Mouse (Mus musculus) common myeloid progenitor, adult 5-6 weeks (primary cell): ENCODE results near the gene Pfas. TPM values are rescaled to one million over a fixed set of nuclear protein-coding genes. Genes with fewer than 3 reads are reported as not detected.
"Not testable (repeated sequence)": the region's sequence is repeated elsewhere in the genome, so short reads cannot be mapped to it uniquely, and the experiment has no call there.

Source experiments
- ATAC-seq: replicated peaks from 2 replicates; pipeline ENCODE4 v1.8.0; 2016; ENCODE audit warnings: low read depth, mild to moderate bottlenecking, moderate TSS enrichment, inconsistent platforms; ENCODE audit not compliant: poor library complexity, severe bottlenecking
- total RNA-seq: library from RNA; stranded (forward); fragments of 200-1000, 187-1606 nt; gene quantifications from 2 replicates; pipeline ENCODE4 v1.2.3, GENCODE M21; 2017

Pfas gene
- total RNA-seq, 1 experiment from 2014 or later, result 57.2 TPM

GRCm38 (mm10) chr11:68974059-68974450 is 34.2 kb downstream of the Pfas start:
- no peak for ATAC-seq

DNA sequence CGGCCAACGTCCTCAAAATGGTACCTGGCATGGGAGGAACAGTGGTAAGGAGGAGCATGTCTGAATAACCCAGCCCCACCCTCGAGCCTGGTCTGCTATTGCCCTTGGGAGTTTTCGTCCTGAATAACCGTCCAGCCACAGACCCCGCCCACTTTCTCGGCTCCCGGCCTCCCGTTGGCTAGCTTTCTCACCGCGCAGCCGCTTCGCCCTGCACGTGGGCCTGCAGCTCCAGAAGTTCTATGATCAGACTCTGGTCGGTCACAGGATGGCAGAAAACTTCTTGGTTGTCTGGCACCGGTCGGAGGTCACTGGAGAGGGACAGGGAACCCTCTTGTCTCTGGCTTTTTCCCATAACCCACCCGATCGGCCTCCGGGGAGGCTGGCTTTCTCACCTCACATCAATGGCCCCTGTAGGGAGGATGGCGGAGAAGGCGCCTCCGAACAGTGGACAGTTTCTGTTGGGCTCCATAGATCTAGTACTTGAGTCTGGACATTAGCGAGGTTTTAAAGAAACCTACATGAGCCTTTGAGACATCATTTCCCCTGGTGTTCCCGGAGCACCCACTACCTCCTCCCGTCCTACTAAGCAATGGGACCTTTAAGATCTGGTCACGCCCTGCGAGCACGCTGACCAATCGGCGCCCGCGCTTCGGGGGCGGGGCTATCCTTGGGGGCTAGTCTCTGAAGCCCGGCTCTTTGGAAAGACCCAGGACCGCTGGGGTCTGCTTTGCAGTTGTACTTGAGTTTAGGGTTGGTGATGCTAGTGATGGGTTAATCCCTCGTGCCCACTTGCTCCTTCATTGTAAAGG is 34.8 kb downstream of the Pfas start:
- ATAC-seq, result peak; percentile 95

- no peak for ATAC-seq
Observed at GRCm38 (mm10) chr11:68970232-68970631, 38.0 kb downstream of the Pfas start.

GRCm38 (mm10) chr11:68968752-68969151 is 39.5 kb downstream of the Pfas start:
- ATAC-seq, result no peak

DNA sequence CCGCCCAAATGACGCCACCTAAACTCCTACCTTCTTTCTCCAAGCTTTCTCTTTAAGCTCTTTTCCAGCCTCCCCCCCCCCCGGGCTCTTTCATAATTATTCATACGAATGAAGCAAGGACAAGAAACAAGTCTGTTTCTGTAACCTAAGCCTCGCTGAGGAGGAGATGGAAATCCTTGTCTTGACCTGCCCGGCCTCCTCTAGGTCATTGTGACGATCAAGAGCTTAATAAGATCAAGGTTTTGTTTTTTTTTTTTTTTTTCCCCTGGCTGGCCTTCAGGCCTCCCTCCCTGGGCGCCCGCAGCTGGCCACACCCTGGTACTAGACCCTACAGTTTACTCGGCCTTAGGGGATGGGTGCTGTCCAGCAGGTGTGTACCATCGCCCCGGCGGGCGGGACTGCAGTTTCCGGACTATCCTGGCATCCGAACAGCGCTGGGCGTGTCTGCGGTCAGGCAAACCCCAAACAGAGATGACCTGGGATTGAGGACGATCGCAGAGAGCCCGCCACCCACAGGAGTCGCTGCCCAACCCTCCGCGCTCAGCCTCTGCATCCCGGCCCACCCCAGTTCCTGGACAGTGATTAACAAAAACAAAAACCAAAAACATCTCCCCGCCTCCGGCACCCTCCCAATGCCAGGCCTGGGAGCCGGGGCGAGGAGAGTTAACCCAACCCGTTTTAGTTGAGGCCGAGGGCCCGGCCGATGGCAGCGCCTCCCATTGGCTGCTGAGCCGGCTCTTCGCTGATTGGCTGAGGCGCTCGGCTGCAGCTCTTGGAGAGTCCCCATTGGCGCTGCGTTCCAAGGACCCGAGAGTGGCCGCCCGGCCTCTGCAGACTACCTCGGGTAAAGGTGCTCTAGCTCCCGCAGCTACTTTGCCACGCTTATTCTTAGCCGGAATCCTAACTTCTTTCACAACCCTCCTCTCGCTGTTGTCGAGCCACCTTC is 40.6 kb downstream of the Pfas start, which contains the start of gene Slc25a35:
Slc25a35 (plus strand) TSS at position 795 of the 946 bp plus-strand sequence.
- peak; percentile 91 for ATAC-seq

DNA sequence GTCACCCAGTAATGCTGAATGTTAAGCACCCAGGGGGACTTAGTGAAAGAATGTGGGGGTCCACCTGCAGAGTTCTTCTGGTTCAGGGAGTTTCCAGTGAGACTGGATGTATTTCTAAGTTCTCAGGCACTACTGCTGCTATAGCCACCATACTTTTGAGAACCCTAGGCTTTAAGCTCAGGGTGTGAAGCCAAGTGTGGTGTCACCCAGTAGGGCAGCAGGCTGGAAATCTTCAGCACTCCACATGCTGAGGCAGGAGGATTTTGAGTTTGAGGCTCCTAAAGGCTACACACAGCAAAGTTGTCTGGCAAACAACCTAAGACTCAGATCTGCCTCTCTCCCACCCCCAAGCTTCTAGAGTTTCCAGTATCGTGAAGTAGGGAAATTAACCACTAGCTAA is 41.7 kb downstream of the Pfas start:
- no peak for ATAC-seq

GRCm38 (mm10) chr11:68965845-68966244 is 42.4 kb downstream of the Pfas start:
- peak; percentile 47 for ATAC-seq

- ATAC-seq, result no peak
Observed at GRCm38 (mm10) chr11:68965050-68965449, 43.2 kb downstream of the Pfas start.

GRCm38 (mm10) chr11:68963405-68963804 is 44.9 kb downstream of the Pfas start:
- ATAC-seq, result no peak

DNA sequence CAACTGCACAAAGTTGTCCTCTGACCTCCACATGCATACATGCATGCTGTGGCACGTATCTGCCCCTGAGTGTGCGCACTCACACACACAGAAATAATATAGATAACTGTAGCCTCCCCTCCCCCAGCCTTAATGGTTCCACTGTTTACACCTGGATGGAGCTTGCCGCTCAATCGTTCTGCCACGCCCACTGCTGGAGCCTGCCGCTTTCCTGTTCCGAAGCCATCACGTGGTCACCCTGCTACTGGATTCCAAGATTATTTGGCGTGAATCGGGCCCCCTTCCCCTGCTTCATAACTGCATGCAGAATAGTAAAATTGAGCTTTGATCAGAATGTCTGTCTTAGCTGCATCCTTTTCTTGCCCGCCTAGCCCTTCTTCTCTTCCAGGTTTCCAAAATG is 46.1 kb downstream of the Pfas start:
- not testable (repeated sequence) for ATAC-seq

GRCm38 (mm10) chr11:68961596-68961995 is 46.7 kb downstream of the Pfas start:
- ATAC-seq, result no peak

DNA sequence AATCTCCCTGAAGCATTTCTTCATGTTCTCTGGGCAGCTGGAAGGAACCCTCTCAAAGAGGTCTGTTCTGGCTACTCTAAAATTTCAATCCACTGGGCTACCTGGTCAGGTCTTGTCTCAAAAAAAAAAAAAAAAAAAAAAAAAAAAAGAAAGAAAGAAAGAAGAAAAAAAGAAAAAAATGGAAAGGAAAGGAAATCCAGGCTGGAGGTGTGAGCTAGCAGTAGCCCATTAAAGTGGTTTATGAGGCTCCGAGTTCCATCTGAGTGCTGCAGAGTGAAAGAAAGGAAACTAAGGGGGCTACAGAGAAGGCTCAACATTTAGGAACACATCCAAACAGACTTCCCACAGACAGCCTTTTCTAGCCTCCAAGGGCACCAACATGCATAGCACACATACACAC is 50.3 kb downstream of the Pfas start:
- no peak for ATAC-seq

- ATAC-seq, result no peak
Observed at GRCm38 (mm10) chr11:68957308-68957707, 51.0 kb downstream of the Pfas start, which contains the start of gene Arhgef15. Gene Arhgef15, minus strand, starts transcription at chr11:68957480.

GRCm38 (mm10) chr11:68956697-68957096 is 51.6 kb downstream of the Pfas start:
- no peak for ATAC-seq

DNA sequence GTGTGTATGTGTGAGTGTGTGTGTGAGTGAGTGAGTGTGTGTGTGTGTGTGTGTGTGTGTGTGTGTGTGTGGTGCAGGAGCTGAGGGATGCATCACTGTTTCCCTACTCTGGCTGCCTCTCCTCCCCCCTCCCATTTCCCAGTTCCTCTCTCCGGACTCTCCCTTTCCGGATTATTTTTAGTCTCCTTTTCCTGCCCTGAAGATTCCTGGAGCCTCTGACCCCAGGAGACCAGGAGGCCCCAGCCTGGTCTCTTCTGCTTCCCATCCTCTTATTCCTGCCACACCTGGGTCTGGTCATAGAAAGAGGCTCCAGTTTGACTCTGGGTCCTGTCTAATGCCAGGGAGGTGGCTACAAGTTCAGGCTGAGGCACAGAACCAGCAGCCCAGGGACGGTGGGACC is 52.2 kb downstream of the Pfas start:
- ATAC-seq, result no peak

DNA sequence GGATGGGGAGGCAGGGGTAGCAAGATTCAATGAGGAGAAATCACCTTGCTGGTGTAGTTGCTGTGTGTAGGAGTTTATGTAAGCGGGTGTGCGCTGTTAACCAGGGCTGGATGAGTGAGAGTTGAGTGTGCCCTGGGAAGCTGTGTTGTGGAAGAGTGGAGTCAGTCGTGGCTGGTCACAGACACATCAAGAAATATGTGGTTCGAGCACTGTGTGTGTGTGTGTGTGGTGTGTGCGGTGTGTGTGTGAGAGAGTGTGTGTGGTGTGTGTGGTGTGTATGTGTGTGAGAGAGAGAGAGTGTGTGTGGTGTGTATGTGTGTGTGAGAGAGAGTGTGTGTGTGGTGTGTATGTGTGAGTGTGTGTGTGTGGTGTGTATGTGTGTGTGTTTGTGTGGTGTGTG is 52.8 kb downstream of the Pfas start:
- no peak for ATAC-seq

GRCm38 (mm10) chr11:68954408-68954807 is 53.9 kb downstream of the Pfas start:
- ATAC-seq, result peak; percentile 19; the same call in 1 of the 2 replicates

- ATAC-seq, result no peak
Observed at GRCm38 (mm10) chr11:68953903-68954302, 54.4 kb downstream of the Pfas start.

GRCm38 (mm10) chr11:68947542-68947993 is 60.7 kb downstream of the Pfas start:
- ATAC-seq, result no peak

- no peak for ATAC-seq
Observed at GRCm38 (mm10) chr11:68946806-68947440, 61.3 kb downstream of the Pfas start.
